Mouse (Mus musculus) lung, postnatal 0 days (tissue): Measurements from ENCODE around the gene Copb2. TPM values are rescaled to one million over a fixed set of nuclear protein-coding genes. Genes with fewer than 3 reads are reported as not detected.

ENCODE experiments used
- ATAC-seq: fragments of 200-750 bp; cut with Nextera tagmentation; 2 replicates; pipeline ENCODE4 v1.8.0; 2017; ENCODE audit warnings: moderate library complexity
- DNase-seq: peaks from one replicate; pipeline ENCODE4 v3.0.0-alpha.2; 2016; ENCODE audit warnings: low spot score
- H3K27ac ChIP-seq: fragments of 300-500 bp; sonication (generic); 2 replicates; pipeline ENCODE4 v1.5.1; 2014; ENCODE audit warnings: antibody characterized with exemption, mild to moderate bottlenecking, low read length, mixed read lengths
- H3K27me3 ChIP-seq: fragments of 300-500 bp; sonication (generic); replicated peaks from 2 replicates; pipeline ENCODE4 v1.6.1; 2014; ENCODE audit warnings: low read length, mixed read lengths; ENCODE audit not compliant: insufficient read depth
- H3K36me3 ChIP-seq: fragments of 300-500 bp; sonication (generic); 2 replicates; pipeline ENCODE4 v1.6.1; 2014; ENCODE audit warnings: low read length, mixed read lengths; ENCODE audit not compliant: insufficient read depth
- H3K4me1 ChIP-seq: fragments of 300-500 bp; sonication (generic); 2 replicates; pipeline ENCODE4 v1.6.1; 2014; ENCODE audit warnings: antibody characterized with exemption, low read depth, low read length, mixed read lengths; ENCODE audit not compliant: insufficient read depth
- H3K4me2 ChIP-seq: fragments of 300-500 bp; sonication (generic); replicated peaks from 2 replicates; pipeline ENCODE4 v1.6.1; 2014; ENCODE audit warnings: low read depth, mild to moderate bottlenecking, low read length, moderate library complexity, mixed read lengths
- H3K4me3 ChIP-seq: fragments of 300-500 bp; sonication (generic); 2 replicates; pipeline ENCODE4 v1.5.1; 2014; ENCODE audit warnings: low read depth, low read length
- H3K9ac ChIP-seq: fragments of 300-500 bp; sonication (generic); replicated peaks from 2 replicates; pipeline ENCODE4 v1.6.1; 2014; ENCODE audit warnings: low read depth, mild to moderate bottlenecking
- H3K9me3 ChIP-seq: fragments of 300-500 bp; sonication (generic); 2 replicates; pipeline ENCODE4 v1.6.1; 2016; ENCODE audit warnings: low read length, mixed read lengths
- CTCF ChIP-seq: IDR thresholded peaks from 2 replicates; pipeline ENCODE4 v1.5.1; 2016; ENCODE audit warnings: antibody characterized with exemption, mild to moderate bottlenecking
- EP300 ChIP-seq: IDR thresholded peaks from 2 replicates; pipeline ENCODE4 v1.6.1; 2016; ENCODE audit warnings: antibody characterized with exemption, mild to moderate bottlenecking, control low read depth
- WGBS: fragments of 180-500 bp; shearing (Covaris S2); extraction: QIAGEN DNeasy Blood & Tissue Kit; methylation state at CpG from one replicate; pipeline ENCODE4 v1.1.7; 2014; 5-methylcytosine and 5-hydroxymethylcytosine counted together
- polyA plus RNA-seq: library from polyadenylated mRNA; unstranded; fragments of >200 nt; fragmentation: Nextera tagmentation; extraction: Ambion mirVana; gene quantifications from 2 replicates; pipeline ENCODE4 v1.2.1, GENCODE M21; 2015

The Copb2 gene
- polyA plus RNA-seq, 1 experiment from 2014 or later, result 87.5 TPM

GRCm38 (mm10) chr9:98583852-98584251, 20.3 kb downstream of the Copb2 start:
- ATAC-seq (no peak), DNase-seq (peak; percentile 35)
- no peaks in the 10 kb centered on the region for H3K27me3 ChIP-seq
- no peaks in the 10 kb centered on the region for H3K9me3 ChIP-seq
- no peaks in the 10 kb centered on the region for H3K4me1 ChIP-seq
- no peak overlapping the region for H3K4me2 ChIP-seq
- H3K9ac ChIP-seq, result no peak overlapping the region
- H3K36me3 ChIP-seq, result peaks cover 69% of the 10 kb centered on the region
- TF ChIP-seq EP300 (no peak), CTCF (no peak)
- 72% methylated on average over 4 of the region's 4 CpGs for WGBS
- H3K4me3 ChIP-seq, result no peak overlapping the region
- H3K27ac ChIP-seq, result no peak overlapping the region

- Histone ChIP-seq H3K9me3 (no peaks in the 10 kb centered on the region), H3K27ac (no peak overlapping the region), H3K27me3 (no peaks in the 10 kb centered on the region), H3K9ac (no peak overlapping the region), H3K4me1 (peaks cover 5% of the 10 kb centered on the region; the same call in 1 of the 2 replicates), H3K4me3 (no peak overlapping the region), H3K36me3 (peaks cover 8% of the 10 kb centered on the region), H3K4me2 (no peak overlapping the region)
- no peak for ATAC-seq
- TF ChIP-seq CTCF (no peak), EP300 (no peak)
- WGBS, result 73% methylated on average over 6 of the region's 6 CpGs
- DNase-seq, result no peak
These were observed 36.6 kb downstream of the Copb2 start for GRCm38 (mm10) chr9:98600094-98600493.

- no peaks in the 10 kb centered on the region for H3K27me3 ChIP-seq
- peak within 1 kb of the TSS; percentile 88 for H3K4me2 ChIP-seq
- peak within 1 kb of the TSS; percentile 60 for H3K4me3 ChIP-seq
- H3K9me3 ChIP-seq, result no peaks in the 10 kb centered on the region
- TF ChIP-seq EP300 (no peak), CTCF (0 out of 2 replicates have a peak, but pooled peaks have one; percentile 2)
- DNase-seq (peak; percentile 94), ATAC-seq (peak; percentile 97)
- H3K27ac ChIP-seq, result 0 out of 2 replicates have a peak within 1 kb of the TSS, but pooled peaks have one; percentile 11
- H3K9ac ChIP-seq, result peak within 1 kb of the TSS; percentile 57
- peaks cover 3% of the 10 kb centered on the region for H3K36me3 ChIP-seq
- under 1% methylated on average over 44 of the region's 44 CpGs for WGBS
- peaks cover 5% of the 10 kb centered on the region; the same call in 1 of the 2 replicates for H3K4me1 ChIP-seq
These were observed 37.8 kb downstream of the Copb2 start, which contains the start of gene Mrps22 for GRCm38 (mm10) chr9:98601156-98601836. Gene Mrps22 (minus strand): TSS chr9:98601660.

GRCm38 (mm10) chr9:98601837-98602359, 38.4 kb downstream of the Copb2 start:
- 50% methylated on average over 11 of the region's 11 CpGs for WGBS
- TF ChIP-seq EP300 (no peak), CTCF (no peak)
- DNase-seq (no peak), ATAC-seq (0 out of 2 replicates have a peak, but pooled peaks have one; percentile 1)
- no peak overlapping the region for H3K9ac ChIP-seq
- H3K4me2 ChIP-seq, result peak overlapping the region; percentile 88
- peaks cover 5% of the 10 kb centered on the region; the same call in 1 of the 2 replicates for H3K4me1 ChIP-seq
- H3K9me3 ChIP-seq, result no peaks in the 10 kb centered on the region
- no peak overlapping the region for H3K27ac ChIP-seq
- H3K27me3 ChIP-seq, result no peaks in the 10 kb centered on the region
- peak overlapping the region; percentile 60 for H3K4me3 ChIP-seq
- no peaks in the 10 kb centered on the region for H3K36me3 ChIP-seq

GRCm38 (mm10) chr9:98604896-98605295, 41.4 kb downstream of the Copb2 start:
- ATAC-seq, result no peak
- H3K4me1 ChIP-seq, result peaks cover 5% of the 10 kb centered on the region; the same call in 1 of the 2 replicates
- 64% methylated on average over 4 of the region's 4 CpGs for WGBS
- no peaks in the 10 kb centered on the region for H3K36me3 ChIP-seq
- no peak overlapping the region for H3K4me3 ChIP-seq
- H3K27me3 ChIP-seq, result no peaks in the 10 kb centered on the region
- no peaks in the 10 kb centered on the region for H3K9me3 ChIP-seq
- H3K4me2 ChIP-seq, result no peak overlapping the region
- H3K9ac ChIP-seq, result no peak overlapping the region
- no peak for DNase-seq
- H3K27ac ChIP-seq, result no peak overlapping the region
- TF ChIP-seq CTCF (no peak), EP300 (no peak)

GRCm38 (mm10) chr9:98628480-98628879, 65.0 kb downstream of the Copb2 start:
- no peaks in the 10 kb centered on the region for H3K4me1 ChIP-seq
- no peak overlapping the region for H3K27ac ChIP-seq
- H3K9ac ChIP-seq, result no peak overlapping the region
- WGBS, result 34% methylated on average over 3 of the region's 3 CpGs
- no peaks in the 10 kb centered on the region for H3K36me3 ChIP-seq
- H3K4me2 ChIP-seq, result no peak overlapping the region
- H3K4me3 ChIP-seq, result no peak overlapping the region
- TF ChIP-seq EP300, result no peak
- peak; percentile 51 for TF ChIP-seq CTCF
- no peaks in the 10 kb centered on the region for H3K9me3 ChIP-seq
- no peaks in the 10 kb centered on the region for H3K27me3 ChIP-seq
- DNase-seq, result no peak
- no peak for ATAC-seq
